Mouse (Mus musculus): Measurements from ENCODE around the gene Slc35f1.

The Slc35f1 gene

DNA sequence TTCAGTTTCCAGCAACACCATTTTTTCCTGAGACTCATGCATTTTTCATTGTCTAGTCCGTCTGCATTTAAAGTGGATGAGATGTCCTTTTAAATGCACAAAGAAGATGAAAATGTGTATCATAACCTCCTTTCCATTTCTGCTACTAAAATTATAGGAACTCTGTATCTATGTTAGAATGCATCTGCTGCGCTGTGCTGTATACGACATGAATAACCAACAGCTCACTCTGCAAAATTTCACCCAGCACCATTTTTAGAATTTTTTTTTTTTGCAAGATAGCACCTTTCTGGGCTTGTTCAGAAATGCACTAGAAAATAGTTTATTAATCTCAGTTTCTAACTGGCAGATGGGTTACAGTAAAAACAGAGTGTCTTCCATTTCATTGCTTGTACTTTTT is 236.0 kb downstream of the Slc35f1 start:
- in situ Hi-C loops (cut with MseI, MboI), result no loop called here

- in situ Hi-C loops (cut with MseI, MboI), result no loop called here
Measured at GRCm38 (mm10) chr10:52932159-52932558, 241.8 kb downstream of the Slc35f1 start.

DNA sequence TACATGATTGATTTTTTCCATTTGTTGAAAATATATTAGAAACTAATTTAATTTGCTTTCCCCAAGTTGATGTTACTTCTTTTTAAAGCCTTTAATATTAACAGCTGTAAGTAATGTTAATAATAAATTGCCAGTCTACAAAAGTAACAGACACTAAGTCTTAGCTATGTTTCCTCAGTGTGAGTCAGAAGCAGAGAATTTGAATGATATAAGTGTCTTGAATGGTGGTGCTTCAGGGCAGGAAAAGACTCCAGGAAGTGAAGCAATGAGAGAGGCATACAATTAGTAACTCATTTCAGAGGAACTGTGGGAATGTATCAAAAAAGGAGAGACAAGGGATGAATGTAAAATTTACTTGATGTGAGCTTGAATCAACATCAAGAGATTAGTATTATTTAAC is 244.3 kb downstream of the Slc35f1 start:
- in situ Hi-C loops (cut with MseI, MboI), result no loop called here

- in situ Hi-C loops (cut with MseI, MboI), result no loop called here
Measured at GRCm38 (mm10) chr10:52940111-52940830, 249.9 kb downstream of the Slc35f1 start.

GRCm38 (mm10) chr10:52940831-52941216 is 250.5 kb downstream of the Slc35f1 start:
- in situ Hi-C loops (cut with MseI, MboI), result no loop called here

DNA sequence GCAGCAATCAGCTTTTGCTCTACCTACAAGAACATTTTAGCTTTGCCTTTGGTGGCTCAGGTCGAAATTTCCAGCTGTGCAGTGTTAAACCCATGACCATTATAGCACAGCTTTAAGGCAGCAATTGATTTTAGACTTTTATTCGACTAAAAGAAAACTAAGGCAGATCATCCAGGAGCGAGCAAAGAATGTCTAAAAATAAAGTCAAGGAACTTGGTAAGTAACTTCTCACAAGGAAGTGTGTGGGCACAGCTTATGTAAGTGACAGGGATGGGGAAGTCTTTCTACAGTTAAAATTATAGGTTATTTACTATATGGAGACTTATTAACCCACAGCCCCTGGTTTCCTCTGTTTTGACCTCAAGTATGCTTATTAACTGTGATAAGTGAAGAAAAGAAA is 262.2 kb downstream of the Slc35f1 start:
- in situ Hi-C loops (cut with MseI, MboI), result no loop called here

DNA sequence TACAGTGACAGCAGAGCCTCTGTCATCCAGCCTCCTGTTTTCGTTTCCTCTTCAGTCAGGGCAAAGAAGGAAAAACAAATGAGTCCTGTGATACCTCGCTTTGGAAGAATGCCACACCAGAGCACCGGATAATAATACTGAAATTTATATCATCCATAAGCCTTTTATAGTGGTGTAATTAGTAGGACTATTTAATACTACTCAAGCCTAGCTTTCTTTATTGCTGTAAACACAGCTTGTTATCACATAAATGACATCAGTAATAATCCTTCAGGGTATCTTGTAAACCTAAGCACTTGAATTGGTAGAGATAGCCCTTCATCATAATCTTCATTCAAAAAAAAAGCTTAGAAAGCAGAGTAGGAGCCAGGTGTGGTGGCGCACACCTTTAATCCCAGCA is 266.4 kb downstream of the Slc35f1 start:
- in situ Hi-C loops (cut with MseI, MboI), result no loop called here

DNA sequence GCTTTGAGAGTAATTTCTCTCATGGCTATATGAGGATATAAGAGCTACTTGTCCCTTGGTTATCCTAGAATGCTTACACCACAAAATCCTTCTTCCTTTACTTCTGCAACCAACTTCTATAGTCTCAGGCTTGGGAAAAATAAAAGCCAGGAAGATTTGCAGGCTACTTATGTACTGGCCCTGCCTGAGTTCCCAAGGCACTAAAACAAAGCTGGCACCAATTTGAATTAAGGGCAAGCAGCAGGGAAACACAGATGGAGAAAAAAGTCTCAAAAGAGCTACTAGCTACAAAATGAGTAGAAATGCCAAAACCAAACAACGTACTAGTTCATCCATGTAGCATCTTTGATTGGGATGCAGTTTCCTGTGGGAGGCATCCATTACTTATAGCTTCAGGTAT is 288.9 kb downstream of the Slc35f1 start:
- in situ Hi-C loops (cut with MseI, MboI), result no loop called here

DNA sequence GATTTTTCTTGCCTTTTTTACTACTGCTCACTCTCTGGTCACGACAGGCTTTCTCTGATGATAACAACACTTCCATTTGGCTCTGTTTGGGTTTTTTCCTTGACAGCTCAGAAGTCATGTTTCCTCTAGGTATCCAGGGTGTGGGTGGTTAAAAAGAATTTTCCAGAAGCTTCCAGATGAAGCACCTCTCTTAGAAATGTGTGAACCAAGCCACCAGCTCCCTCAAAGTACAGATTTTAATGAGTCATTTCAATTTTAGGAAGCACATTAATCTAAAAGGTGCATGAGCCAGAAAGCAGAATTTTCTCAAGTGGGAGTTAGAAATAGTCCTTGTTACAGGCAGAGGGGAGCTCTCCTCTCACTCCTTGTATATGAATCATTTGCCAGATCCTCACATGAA is 292.5 kb downstream of the Slc35f1 start:
- in situ Hi-C loops (cut with MseI, MboI), result no loop called here

DNA sequence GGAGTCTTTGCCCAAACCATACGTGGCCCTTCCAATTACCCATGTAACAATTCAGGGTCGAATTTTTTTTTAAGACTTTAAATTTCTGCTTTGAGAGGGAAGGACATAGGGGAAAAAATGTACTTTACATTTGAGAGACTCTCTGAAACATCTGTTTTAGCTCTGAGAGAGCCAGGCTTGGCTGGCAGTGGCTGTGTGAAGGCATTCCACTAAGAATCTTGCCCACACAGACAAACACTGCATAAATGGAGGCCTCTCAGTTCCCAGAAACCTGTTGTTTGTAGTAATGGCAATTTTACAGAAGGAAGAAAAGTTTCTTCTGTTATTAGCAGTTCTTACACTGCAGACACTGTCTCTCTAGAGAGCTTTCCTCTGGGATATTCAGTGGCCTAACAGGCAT is 301.9 kb downstream of the Slc35f1 start:
- in situ Hi-C loops (cut with MseI, MboI), result no loop called here

DNA sequence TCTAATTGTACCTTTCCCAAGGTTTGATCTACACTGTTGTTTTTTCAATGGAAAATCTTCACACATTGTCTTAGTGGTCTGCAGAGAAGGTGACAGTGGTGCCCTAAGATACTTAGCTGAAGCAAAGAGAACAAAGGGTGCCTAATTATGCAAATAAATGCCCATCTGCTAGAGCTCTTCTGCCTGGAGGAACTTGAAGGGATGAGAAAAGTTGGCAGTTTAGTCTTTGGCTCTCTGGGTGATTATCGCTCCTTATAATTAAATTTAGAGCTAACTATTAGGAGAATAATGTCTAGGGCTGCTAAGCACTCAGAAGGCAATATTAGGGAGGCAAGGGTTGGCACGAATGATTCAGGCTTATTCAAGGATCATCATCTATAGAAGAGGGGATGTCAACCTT is 306.6 kb downstream of the Slc35f1 start:
- in situ Hi-C loops (cut with MseI, MboI), result no loop called here

- in situ Hi-C loops (cut with MseI, MboI), result no loop called here
Measured at GRCm38 (mm10) chr10:53001136-53001535, 310.8 kb downstream of the Slc35f1 start.

GRCm38 (mm10) chr10:53006229-53007190 is 316.2 kb downstream of the Slc35f1 start:
- in situ Hi-C loops (cut with MseI, MboI), result no loop called here

DNA sequence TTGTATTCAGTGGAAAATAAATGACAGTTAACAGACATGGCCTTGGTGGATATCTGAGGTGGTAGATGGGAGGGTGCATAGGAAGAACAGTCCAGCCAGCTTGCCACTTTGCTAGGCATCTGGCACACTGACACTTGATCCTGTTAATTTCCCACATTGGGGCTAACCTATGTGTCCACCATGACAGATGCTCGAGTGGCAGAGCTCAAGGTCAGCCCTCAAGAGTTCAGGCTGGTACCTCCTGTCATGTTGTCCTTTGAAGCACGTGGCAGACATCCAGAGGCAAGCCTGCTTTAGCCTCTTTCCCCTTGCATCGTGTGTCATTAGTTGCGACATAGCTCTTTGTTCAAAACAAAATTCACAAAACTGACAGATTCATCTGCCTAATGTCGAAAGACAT is 323.5 kb downstream of the Slc35f1 start:
- in situ Hi-C loops (cut with MseI, MboI), result no loop called here

DNA sequence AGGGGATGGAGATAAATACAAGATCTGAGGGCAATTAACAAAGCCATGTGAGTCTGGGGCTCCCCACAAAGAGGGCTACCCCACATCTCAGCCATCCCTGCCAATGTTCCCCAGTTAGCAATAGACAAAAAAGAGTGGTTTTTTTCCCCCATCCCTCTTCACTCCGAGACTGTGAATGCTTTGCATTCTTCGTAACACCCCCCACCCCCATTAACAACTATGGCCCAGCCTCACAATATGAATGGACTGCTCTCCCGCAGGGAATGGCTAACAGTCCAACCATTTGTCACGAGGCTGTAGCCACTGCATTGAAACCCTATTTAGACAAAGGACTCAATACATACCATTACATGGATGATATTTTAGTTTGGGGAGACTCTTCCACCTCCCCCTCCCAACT is 338.1 kb downstream of the Slc35f1 start:
- in situ Hi-C loops (cut with MseI, MboI), result no loop called here

- in situ Hi-C loops (cut with MseI, MboI), result no loop called here
Measured at GRCm38 (mm10) chr10:53035202-53035601, 344.9 kb downstream of the Slc35f1 start.

DNA sequence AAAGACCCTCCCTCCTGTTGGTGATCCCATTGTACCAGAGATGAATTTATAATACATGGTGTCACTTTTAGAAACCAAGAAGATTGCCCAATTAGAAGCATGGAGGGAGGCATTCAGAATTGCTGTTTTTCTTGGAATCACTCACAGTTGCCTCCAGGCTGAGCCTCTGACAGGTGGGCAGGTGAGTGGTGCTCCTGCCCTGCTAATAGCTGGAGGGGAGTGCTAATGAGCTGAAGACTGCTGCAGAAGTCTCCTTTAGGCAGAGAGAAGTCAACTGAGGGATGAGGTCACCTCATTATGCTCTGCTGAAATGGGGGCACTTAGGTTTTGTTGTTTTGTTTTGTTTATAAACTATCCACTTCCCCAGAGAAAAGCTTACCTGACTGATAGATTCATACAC is 355.6 kb downstream of the Slc35f1 start:
- in situ Hi-C loops (cut with MseI, MboI), result no loop called here

- in situ Hi-C loops (cut with MseI, MboI), result no loop called here
Measured at GRCm38 (mm10) chr10:53052521-53052920, 362.2 kb downstream of the Slc35f1 start.

GRCm38 (mm10) chr10:53060745-53061144 is 370.4 kb downstream of the Slc35f1 start:
- in situ Hi-C loops (cut with MseI, MboI), result no loop called here

- in situ Hi-C loops (cut with MseI, MboI), result no loop called here
Measured at GRCm38 (mm10) chr10:53062741-53063140, 372.4 kb downstream of the Slc35f1 start.

- in situ Hi-C loops (cut with MseI, MboI), result no loop called here
Measured at GRCm38 (mm10) chr10:53087811-53088210, 397.5 kb downstream of the Slc35f1 start.

GRCm38 (mm10) chr10:53091525-53091924 is 401.2 kb downstream of the Slc35f1 start:
- in situ Hi-C loops (cut with MseI, MboI), result no loop called here

DNA sequence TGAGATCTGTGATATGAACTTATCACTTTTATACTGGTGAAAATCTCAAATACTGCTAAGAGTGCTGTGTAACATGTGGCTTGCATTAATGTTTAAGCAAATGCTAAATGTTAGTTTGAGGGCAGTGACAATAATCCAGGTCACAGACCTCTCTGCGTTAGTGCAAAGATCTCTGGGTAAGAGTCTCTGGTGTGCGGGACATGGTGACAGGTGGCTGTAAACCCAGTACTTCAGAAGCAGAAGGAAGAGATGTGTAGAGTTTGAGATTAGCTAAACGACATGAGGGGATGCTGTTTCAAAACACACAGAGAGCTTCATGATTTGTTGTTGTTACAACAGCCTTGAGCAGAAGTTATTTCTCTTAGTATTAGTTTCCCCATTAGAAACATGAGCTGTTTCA is 406.1 kb downstream of the Slc35f1 start:
- in situ Hi-C loops (cut with MseI, MboI), result no loop called here

Data from mouse trophoblast stem cell (cell line).